Mouse (Mus musculus) adrenal gland, postnatal 4 days (tissue): ENCODE results near the gene Mdh1b. TPM values are rescaled to one million over a fixed set of nuclear protein-coding genes. Genes with fewer than 3 reads are reported as not detected.

Experiments
- DNase-seq, 2 experiments: peaks; one replicate each; pipeline ENCODE4 v3.0.0; 2021 to 2022; ENCODE audit warnings: low spot score in 2 of 2, mixed read lengths in 2 of 2
- long read RNA-seq, 2 experiments: library from polyadenylated mRNA; stranded (forward); transcript quantifications; one replicate each; pipeline ENCODE4 v2.0.0; 2021
- total RNA-seq, 2 experiments: library from RNA; stranded (reverse); gene quantifications; 2 replicates each; pipeline ENCODE4 v1.2.3; 2021

Gene Mdh1b
- total RNA-seq = under 1 TPM in 1 of 2 experiments, not detected in 1; 0.22 TPM
- long read RNA-seq, experiment 1 = 0 reads
- long read RNA-seq, experiment 2 = 0 reads

DNA sequence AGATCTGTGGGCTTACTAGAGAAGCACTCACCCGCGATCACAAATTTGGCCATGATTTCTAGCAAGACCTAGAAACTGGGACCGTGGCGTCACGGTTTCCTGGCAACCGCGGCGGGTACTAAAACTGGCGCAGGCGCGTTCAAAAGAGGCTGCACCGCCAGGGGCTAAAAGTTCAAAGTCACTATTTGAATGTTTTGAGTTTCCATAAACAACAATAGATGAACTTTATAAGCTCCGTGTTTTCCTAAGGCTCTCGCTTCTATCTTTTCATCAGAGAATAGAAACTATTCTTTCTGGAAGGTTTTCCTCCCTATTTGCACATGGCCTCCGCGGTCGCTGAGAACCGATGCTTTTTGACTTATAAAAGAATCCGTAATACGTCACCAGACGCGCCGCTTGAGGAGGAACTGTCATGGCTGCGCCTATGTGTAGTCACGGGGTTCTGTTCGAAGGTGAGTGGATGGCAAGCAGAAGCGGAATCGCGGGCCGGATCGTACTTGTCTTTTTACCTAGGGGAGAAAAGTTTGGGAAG is at the start of gene Mdh1b, which contains the start of gene Fastkd2:
Gene Mdh1b (minus strand): TSS at position 79 of the 532 bp plus-strand sequence.
Gene Fastkd2 (plus strand): TSS at position 375 of the 532 bp plus-strand sequence.
- peak; percentile 51 to 74 for DNase-seq

DNA sequence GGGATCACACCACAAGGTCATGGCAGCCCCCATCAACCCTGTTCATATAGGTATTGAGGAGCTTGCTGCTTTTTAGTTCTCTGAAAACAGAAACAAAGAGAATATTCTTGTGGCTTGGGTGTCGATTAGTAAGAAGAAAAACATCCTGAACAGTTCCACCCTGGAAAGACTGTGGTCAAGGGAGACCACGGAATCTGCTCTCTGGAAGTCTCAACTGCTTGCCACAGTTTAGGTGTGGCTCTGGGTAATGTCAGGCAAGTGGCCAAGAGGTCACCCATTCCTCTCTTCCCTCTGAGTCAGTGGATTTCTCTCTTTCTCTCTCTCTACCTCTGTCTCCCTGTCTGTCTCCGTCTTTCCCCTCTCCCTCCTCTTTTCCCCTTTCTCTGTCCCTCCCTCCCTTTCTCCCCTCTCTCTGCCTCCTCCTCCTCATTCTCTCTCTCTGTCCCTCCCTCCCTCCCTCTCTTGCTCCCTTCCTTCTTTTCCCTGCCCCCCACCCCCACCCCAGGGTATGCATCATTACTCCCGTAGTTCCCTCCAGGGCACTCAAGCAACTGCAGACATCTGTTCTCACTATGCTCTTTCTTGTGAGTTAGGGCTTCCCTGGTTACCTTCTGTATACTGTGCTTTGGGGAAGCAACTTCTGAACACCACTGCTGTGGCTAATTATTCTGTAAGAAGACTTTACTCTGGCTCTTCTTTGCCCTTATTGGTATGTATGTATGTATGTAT is 46.9 kb upstream of the Mdh1b start:
- DNase-seq = no peak

GRCm38 (mm10) chr1:63776396-63776795 is 46.3 kb upstream of the Mdh1b start:
- no peak for DNase-seq

DNA sequence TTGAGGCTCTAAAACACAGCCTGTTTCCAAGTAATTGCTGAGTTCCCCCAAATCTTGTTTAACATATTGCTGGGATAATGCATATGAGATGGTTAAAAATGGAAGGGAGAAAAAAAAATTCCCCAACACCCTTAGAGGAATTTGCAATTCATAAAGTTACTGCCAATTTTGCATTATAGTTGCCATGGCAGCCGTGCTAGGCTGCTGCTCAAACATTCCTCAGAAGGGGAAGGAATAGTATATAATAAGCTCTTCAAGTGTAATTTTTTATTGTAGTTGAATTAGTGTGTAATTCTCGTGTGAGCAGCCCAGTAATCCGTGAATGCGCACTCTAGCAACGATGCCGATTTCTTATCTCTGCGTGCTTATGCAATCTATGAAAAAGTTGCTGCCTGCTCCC is 40.2 kb upstream of the Mdh1b start:
- no peak for DNase-seq

GRCm38 (mm10) chr1:63769167-63769566 is 39.0 kb upstream of the Mdh1b start, which contains the start of gene 4933402D24Rik:
Gene 4933402D24Rik, minus strand, starts transcription at chr1:63769267.
- DNase-seq = no peak

DNA sequence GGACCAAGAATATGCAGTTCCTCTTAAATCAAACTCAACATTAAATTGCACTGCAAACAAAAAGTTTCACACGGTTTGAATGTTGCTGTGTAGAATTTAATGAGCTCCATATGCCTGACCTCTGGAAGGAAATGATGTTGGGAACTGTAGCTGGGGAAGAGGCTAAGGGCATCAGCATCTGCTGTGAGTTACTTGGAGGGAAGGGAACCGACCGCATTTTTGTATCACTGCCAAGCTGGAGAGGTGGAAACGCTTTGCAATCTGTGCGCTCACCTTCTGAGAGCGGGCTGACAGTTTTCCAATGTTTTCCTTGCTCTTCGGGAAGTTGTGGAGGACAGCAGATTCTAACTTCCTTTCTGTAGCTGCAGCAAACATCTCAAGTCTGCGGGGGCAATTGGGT is 38.0 kb upstream of the Mdh1b start:
- DNase-seq = no peak

DNA sequence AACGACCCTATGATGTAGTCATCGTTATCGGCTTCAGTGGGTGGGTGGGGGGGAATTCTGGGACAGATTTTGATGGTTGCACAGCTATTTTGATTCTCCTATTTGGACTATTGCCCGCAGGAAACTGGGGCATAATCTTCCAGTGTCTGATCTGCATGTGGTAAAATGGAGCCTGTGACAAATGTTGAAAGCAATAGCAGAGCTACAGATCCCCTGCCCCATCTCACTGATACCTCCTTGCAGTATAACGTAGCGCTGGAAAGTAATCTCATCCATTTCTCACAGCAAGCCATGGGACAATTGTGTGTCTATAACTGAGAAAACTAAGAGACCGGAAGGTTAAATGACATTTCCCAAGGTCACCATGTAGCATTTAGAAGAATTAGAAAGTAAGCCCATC is 34.3 kb upstream of the Mdh1b start:
- DNase-seq = no peak

GRCm38 (mm10) chr1:63763881-63764386 is 33.8 kb upstream of the Mdh1b start:
- DNase-seq = no peak

- peak in 1 of 2 experiments; percentile 5 for DNase-seq
These were observed 33.1 kb upstream of the Mdh1b start for GRCm38 (mm10) chr1:63763212-63763694.

DNA sequence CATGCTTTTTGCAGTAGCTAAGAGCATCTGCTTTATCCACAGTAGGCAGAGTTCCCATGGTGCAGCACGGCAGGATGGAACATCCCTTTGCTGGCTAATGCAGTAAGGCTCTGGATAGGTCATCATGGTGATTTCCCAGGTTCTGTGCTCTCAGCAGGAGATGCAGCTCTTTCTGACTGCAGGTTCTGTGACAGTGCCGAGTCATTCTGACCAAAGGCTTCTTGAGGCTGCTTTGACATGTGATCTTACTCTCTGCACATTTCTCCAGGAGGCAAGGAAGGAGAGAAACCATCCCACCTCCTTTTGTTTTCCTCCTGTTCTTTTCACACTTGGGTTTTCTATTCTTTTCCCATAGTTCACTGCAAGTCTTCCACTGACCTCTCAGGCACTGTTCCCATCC is 25.9 kb upstream of the Mdh1b start:
- DNase-seq = no peak

- no peak for DNase-seq
These were observed 322 bp downstream of the Mdh1b start for GRCm38 (mm10) chr1:63729796-63730195.

GRCm38 (mm10) chr1:63720161-63720560 is 10.0 kb downstream of the Mdh1b start:
- no peak for DNase-seq

DNA sequence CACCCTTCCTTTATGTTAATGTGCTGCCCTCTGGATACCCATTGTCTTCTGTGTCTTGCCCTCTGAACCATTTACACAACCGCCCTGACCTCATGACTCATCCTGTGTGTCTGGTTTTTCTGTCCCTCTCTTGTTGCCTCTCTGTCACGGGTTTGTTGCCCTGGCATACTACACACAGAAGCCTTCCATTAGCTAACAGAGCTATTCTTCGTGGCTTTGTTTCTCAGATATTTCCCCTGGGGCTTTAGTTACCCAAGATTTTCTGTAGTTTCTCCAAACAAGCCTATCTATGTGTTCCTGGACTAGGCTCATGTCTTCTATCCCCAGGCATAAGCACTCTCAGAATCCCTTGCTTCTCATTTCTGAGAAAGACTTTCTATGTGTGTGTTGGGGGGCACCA is 21.2 kb downstream of the Mdh1b start:
- DNase-seq = no peak

DNA sequence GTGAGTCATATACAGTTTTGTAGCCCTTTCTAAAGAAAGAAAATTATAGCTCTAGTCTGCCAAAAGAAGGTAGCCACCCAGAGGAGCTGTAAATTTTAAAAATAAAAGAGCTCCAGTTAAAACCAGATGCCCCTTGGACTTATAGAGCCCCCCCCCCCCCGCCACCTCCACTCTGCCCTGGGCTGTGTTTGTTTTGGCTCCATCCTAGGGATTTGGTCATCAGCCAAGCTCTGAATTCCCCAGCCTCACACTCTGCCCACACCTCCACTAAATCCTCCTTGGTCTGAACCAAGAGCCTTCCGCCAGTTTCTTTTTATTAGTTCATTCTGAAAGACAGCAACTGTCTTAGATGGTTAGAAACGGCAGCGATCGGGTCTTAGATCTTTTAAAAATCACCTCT is 24.4 kb downstream of the Mdh1b start:
- DNase-seq = no peak

- DNase-seq = no peak
These were observed 33.3 kb downstream of the Mdh1b start for GRCm38 (mm10) chr1:63696861-63697260.

- DNase-seq = no peak
These were observed 43.3 kb downstream of the Mdh1b start, which contains the start of gene Dytn for GRCm38 (mm10) chr1:63686827-63687226. Gene Dytn, minus strand, starts transcription at chr1:63686927.

DNA sequence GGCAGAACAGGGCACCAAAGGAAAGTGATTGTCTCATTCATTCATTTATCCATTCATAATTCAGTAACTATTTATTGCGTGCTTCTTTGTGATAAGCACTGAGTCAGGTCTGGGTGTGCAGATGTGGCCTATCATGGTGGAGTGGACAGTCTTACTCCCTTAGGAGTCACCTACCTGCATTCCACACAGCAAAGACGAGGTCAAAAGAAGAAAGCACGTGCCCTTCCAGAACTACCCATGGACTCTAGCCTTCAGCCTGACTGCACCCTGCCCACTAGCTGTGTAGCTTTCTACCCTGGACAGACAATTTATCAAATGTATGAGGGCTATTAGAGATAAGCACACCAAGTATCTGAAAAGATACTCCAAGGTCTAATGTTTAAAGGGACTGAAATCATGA is 54.1 kb downstream of the Mdh1b start:
- DNase-seq = no peak

GRCm38 (mm10) chr1:63668852-63669160 is 61.3 kb downstream of the Mdh1b start:
- no peak for DNase-seq

GRCm38 (mm10) chr1:63667949-63668851 is 61.9 kb downstream of the Mdh1b start:
- DNase-seq = no peak

DNA sequence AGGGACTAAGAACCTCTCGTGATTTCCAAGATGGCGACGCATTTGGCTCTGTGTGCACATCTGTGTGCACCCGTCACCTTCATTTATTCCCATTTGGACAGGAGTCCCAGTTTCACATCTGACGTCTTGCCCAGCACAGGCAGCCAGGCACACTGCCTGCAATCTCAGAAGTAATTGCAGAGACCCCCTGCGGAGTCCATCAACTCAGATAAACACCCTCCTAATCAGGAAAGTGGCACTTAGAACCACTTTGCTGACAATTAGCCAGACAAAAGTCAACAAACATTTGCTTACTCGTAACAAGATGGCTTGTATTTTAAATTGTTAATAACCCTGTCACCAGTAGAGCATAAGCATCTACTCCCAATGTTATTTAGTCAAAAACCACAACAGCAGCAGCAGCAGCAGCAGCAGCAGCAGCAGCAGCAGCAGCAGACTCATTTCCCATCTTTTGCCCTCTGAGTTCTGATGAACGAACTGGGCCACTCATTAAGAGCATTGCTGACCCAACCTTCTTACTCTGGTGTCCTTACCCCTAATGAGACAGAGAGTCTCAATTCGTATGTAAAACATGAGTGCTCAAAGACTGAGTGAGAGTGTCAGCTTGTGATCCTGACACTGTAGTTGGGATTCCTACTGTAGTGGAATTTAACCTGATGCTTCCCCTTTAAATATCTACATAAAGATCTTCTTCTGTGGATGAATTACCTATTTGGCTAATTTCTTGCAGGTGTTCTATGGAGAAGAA is 62.7 kb downstream of the Mdh1b start:
- DNase-seq = no peak

- no peak for DNase-seq
These were observed 64.0 kb downstream of the Mdh1b start for GRCm38 (mm10) chr1:63666089-63666488.
